ENCODE assay signal across 8 mouse cellular contexts in genomic region chr10:5317602-5318001, GRCm38 (mm10).
DNase-seq lines count a peak whose midpoint lies in the region; ATAC-seq and TF ChIP-seq lines count a peak whose summit lies in the region.
"Had no signal": no experiment of that assay in that cellular context is flagged by ENCODE, and none has a peak within 500 bp of the region (broad histone marks: within the 10 kb centered on the region; RNA-seq: fewer than 3 reads in every experiment).

No protein-coding gene starts in this region.

- no peaks in the 10 kb centered on the region for H3K4me1 ChIP-seq in ES-E14 (ENCODE audit: control insufficient read depth in 2 of 2, insufficient read depth in 2 of 2, low read length in 2 of 2, poor library complexity in 1 of 2)
- H3K4me1 ChIP-seq in heart, embryonic 14.5 days (ENCODE audit: control insufficient read depth in 2 of 2, insufficient read depth in 2 of 2, low read length in 2 of 2) = no peaks in the 10 kb centered on the region

- no peak for ATAC-seq in heart, embryonic 14.5 days (ENCODE audit: insufficient number of reproducible peaks, insufficient read depth, low FRiP score, low read depth)
- peak; percentile 73 for ATAC-seq in megakaryocyte progenitor cell, adult 5-6 weeks (replicated peaks; ENCODE audit: poor library complexity)

- no peak overlapping the region for H3K9ac ChIP-seq in ES-E14 (ENCODE audit: insufficient read depth, low read depth, low read length, poor library complexity, severe bottlenecking)
- no peak overlapping the region for H3K9ac ChIP-seq in heart, embryonic 14.5 days (ENCODE audit: low read length)

- WGBS in heart, embryonic 14.5 days = 13% methylated on average over 6 of the region's 6 CpGs

- no peak overlapping the region for H3K27ac ChIP-seq in ES-E14 (ENCODE audit: insufficient read depth, low read depth, low read length, poor library complexity, severe bottlenecking)
- H3K27ac ChIP-seq in heart, embryonic 14.5 days (replicated peaks in 1 of 2; ENCODE audit: control insufficient read depth in 1 of 2, insufficient read depth in 1 of 2, low read depth in 2 of 2, low read length in 2 of 2) = no peak overlapping the region
- H3K27ac ChIP-seq: macrophage had no signal

- H3K36me3 ChIP-seq in ES-E14 (ENCODE audit: control insufficient read depth, insufficient read depth, low read length, poor library complexity, severe bottlenecking) = no peaks in the 10 kb centered on the region
- no peaks in the 10 kb centered on the region for H3K36me3 ChIP-seq in heart, embryonic 14.5 days (ENCODE audit: control insufficient read depth, insufficient read depth, low read length)

- H3K4me3 ChIP-seq in ES-E14 (ENCODE audit: insufficient read depth in 1 of 2, low read depth in 1 of 2, low read length in 2 of 2, poor library complexity in 1 of 2, severe bottlenecking in 1 of 2) = no peak overlapping the region
- no peak overlapping the region for H3K4me3 ChIP-seq in heart, embryonic 14.5 days (ENCODE audit: control insufficient read depth in 1 of 2, insufficient read depth in 1 of 2, low read depth in 1 of 2, low read length in 2 of 2)

- no peaks in the 10 kb centered on the region for H3K27me3 ChIP-seq in heart, embryonic 14.5 days (ENCODE audit: control insufficient read depth, insufficient read depth, low read length)

- in situ Hi-C loops in ES-E14 (cut with MboI; ENCODE audit: low sequenced_read_pairs in 2 of 2, unreplicated experiment in 2 of 2) = no loop called here

- H3K4me2 ChIP-seq in heart, embryonic 14.5 days (ENCODE audit: low read length) = 0 out of 2 replicates have a peak overlapping the region, but pooled peaks have one; percentile 19

- H3K9me3 ChIP-seq in ES-E14 (ENCODE audit: control insufficient read depth, insufficient read depth, low read depth, low read length) = no peaks in the 10 kb centered on the region
- H3K9me3 ChIP-seq in heart, embryonic 14.5 days (ENCODE audit: control insufficient read depth, low read length) = no peaks in the 10 kb centered on the region

- DNase-seq in ES-E14 (ENCODE audit: low read depth, low spot score) = peak; percentile 54
- DNase-seq in adrenal gland, adult 2 months = peak; percentile 77
- DNase-seq in embryo, embryonic 10.5 days (ENCODE audit: low spot score) = peak; percentile 84
- peak; percentile 65 to 83 for DNase-seq in layer of hippocampus, postnatal 25 days (ENCODE audit: extremely low spot score in 1 of 2, low spot score in 1 of 2)
- DNase-seq in spleen, adult 18-20 months = peak; percentile 13 to 62

TF ChIP-seq in ES-E14, 5 proteins besides CTCF, POLR2A, EP300 and RAD21:
- TF ChIP-seq HCFC1 (IDR thresholded peaks at IDR 0.05; ENCODE audit: borderline replicate concordance, insufficient read depth, low read length) = no peak
- no peak for TF ChIP-seq MAFK (IDR thresholded peaks at IDR 0.05; ENCODE audit: insufficient read depth, low read depth, low read length)
- TF ChIP-seq ZNF384 (IDR thresholded peaks at IDR 0.05; ENCODE audit: low read depth, low read length) = 0 out of 2 replicates have a peak, but pooled peaks have one; percentile 10
- TF ChIP-seq ZC3H11A (IDR thresholded peaks at IDR 0.05; ENCODE audit: borderline replicate concordance, low read depth, low read length) = 0 out of 2 replicates have a peak, but pooled peaks have one; percentile 31
